Comparison of ENCODE assay signal across 8 mouse cellular contexts in the genomic region with DNA sequence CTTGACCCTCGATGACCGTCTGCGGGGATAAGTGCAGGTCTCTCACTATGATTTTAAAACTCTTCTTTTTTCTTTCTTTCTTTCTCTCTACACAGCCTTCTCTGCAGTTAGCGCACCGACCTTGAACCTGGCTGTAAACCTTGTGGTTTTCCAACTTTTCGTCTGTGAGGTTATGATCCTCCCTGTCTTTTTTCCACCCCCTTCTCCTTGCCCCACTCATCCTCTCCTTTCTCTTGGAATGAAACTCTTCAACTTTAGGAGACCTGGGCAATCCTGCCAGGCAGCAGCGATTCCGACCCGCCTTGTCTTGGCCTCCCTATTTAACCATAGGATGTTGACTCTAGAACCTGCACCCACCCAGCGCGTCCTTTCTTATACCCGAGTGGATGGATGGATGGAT. TPM values are rescaled to one million over a fixed set of nuclear protein-coding genes. Genes with fewer than 3 reads are reported as not detected.
DNase-seq lines count a peak whose midpoint lies in the region; ATAC-seq lines count a peak whose summit lies in the region.

No protein-coding gene starts in this region.

- peaks cover 11% of the 10 kb centered on the region for H3K4me1 ChIP-seq in heart, embryonic 16.5 days (ENCODE audit: control insufficient read depth, insufficient read depth, low read length)
- peaks cover 24% of the 10 kb centered on the region for H3K4me1 ChIP-seq in liver, embryonic 12.5 days
- H3K4me1 ChIP-seq in stomach, embryonic 14.5 days (ENCODE audit: control insufficient read depth, insufficient read depth, low read length) = 0 out of 2 replicates have a peak, but pooled peaks cover 8% of the 10 kb centered on the region

- H3K27ac ChIP-seq in heart, embryonic 16.5 days (ENCODE audit: low read length) = no peak overlapping the region
- no peak overlapping the region for H3K27ac ChIP-seq in liver, embryonic 12.5 days
- no peak overlapping the region for H3K27ac ChIP-seq in stomach, embryonic 14.5 days (ENCODE audit: low read length)

- H3K9me3 ChIP-seq in heart, embryonic 16.5 days (replicated peaks; ENCODE audit: control insufficient read depth, low read length) = 0 out of 2 replicates have a peak, but pooled peaks cover 3% of the 10 kb centered on the region
- H3K9me3 ChIP-seq in liver, embryonic 12.5 days (replicated peaks) = no peaks in the 10 kb centered on the region
- H3K9me3 ChIP-seq in stomach, embryonic 14.5 days (ENCODE audit: control insufficient read depth, low read depth, low read length) = no peaks in the 10 kb centered on the region

- peak overlapping the region; percentile 72 for H3K9ac ChIP-seq in heart, embryonic 16.5 days (ENCODE audit: low read length)
- H3K9ac ChIP-seq in liver, embryonic 12.5 days = no peak overlapping the region
- H3K9ac ChIP-seq in stomach, embryonic 14.5 days (replicated peaks; ENCODE audit: low read depth, low read length) = no peak overlapping the region

- peak; percentile 8 for DNase-seq in right cerebral cortex, postnatal 14 days
- no peak for DNase-seq in right cerebral cortex, postnatal 36 days (ENCODE audit: low spot score in 2 of 2)
- no peak for DNase-seq in urinary bladder, adult 2 months (ENCODE audit: low spot score)
- no peak for DNase-seq in kidney, adult 8-10 months
- DNase-seq in kidney, adult 18-20 months = no peak

- WGBS in heart, embryonic 16.5 days = 9% methylated on average over 12 of the region's 12 CpGs
- WGBS in liver, embryonic 12.5 days (ENCODE audit: insufficient replicate concordance) = 4% methylated on average over 12 of the region's 12 CpGs
- 3% methylated on average over 12 of the region's 12 CpGs for WGBS in stomach, embryonic 14.5 days

- H3K4me3 ChIP-seq in heart, embryonic 16.5 days (ENCODE audit: low read length) = peak overlapping the region; percentile 57
- peak overlapping the region; percentile 48 for H3K4me3 ChIP-seq in liver, embryonic 12.5 days
- peak overlapping the region; percentile 44 for H3K4me3 ChIP-seq in stomach, embryonic 14.5 days (ENCODE audit: low read depth, low read length)

- no peak for ATAC-seq in heart, embryonic 16.5 days (replicated peaks; ENCODE audit: extremely low read depth, insufficient read depth, low FRiP score)
- ATAC-seq in liver, embryonic 12.5 days = no peak
- no peak for ATAC-seq in stomach, embryonic 14.5 days (ENCODE audit: insufficient number of reproducible peaks, insufficient read depth, low FRiP score, low read depth)

- no peaks in the 10 kb centered on the region for H3K36me3 ChIP-seq in heart, embryonic 16.5 days (ENCODE audit: control insufficient read depth, insufficient read depth)
- no peaks in the 10 kb centered on the region for H3K36me3 ChIP-seq in liver, embryonic 12.5 days
- H3K36me3 ChIP-seq in stomach, embryonic 14.5 days (ENCODE audit: control insufficient read depth, insufficient read depth, low read length) = no peaks in the 10 kb centered on the region

- H3K27me3 ChIP-seq in heart, embryonic 16.5 days (ENCODE audit: control insufficient read depth, insufficient read depth, low read length) = peaks cover 62% of the 10 kb centered on the region
- H3K27me3 ChIP-seq in liver, embryonic 12.5 days (replicated peaks) = peaks cover 92% of the 10 kb centered on the region
- peaks cover 49% of the 10 kb centered on the region for H3K27me3 ChIP-seq in stomach, embryonic 14.5 days (ENCODE audit: control insufficient read depth, insufficient read depth, low read length)

- H3K4me2 ChIP-seq in heart, embryonic 16.5 days (ENCODE audit: low read depth, low read length) = peak overlapping the region; percentile 95
- H3K4me2 ChIP-seq in liver, embryonic 12.5 days = peak overlapping the region; percentile 76
- H3K4me2 ChIP-seq in stomach, embryonic 14.5 days (replicated peaks; ENCODE audit: low read depth, low read length) = peak overlapping the region; percentile 95

RNA-seq across cellular contexts. Expression of gene Tbr1, which starts 9.8 kb away (rescaled TPM):
- polyA plus RNA-seq in heart, embryonic 16.5 days (2015; fragmentation: Nextera tagmentation; extraction: Ambion mirVana) = 0.04 TPM in 1 of 2 replicates, not detected in the other
- not detected in 2 replicates for polyA plus RNA-seq in liver, embryonic 12.5 days (2016; fragmentation: Nextera tagmentation; extraction: Ambion mirVana)
- polyA plus RNA-seq in stomach, embryonic 14.5 days (2014; fragmentation: Nextera tagmentation; extraction: Ambion mirVana) = 0.15 TPM in 1 of 2 replicates, not detected in the other
- polyA plus RNA-seq in urinary bladder, adult 2 months (2012; rRNA removed) = 0.03 TPM in 1 of 2 replicates, not detected in the other
